Mouse (Mus musculus): Measurements from ENCODE around the gene Hjurp.

DNA sequence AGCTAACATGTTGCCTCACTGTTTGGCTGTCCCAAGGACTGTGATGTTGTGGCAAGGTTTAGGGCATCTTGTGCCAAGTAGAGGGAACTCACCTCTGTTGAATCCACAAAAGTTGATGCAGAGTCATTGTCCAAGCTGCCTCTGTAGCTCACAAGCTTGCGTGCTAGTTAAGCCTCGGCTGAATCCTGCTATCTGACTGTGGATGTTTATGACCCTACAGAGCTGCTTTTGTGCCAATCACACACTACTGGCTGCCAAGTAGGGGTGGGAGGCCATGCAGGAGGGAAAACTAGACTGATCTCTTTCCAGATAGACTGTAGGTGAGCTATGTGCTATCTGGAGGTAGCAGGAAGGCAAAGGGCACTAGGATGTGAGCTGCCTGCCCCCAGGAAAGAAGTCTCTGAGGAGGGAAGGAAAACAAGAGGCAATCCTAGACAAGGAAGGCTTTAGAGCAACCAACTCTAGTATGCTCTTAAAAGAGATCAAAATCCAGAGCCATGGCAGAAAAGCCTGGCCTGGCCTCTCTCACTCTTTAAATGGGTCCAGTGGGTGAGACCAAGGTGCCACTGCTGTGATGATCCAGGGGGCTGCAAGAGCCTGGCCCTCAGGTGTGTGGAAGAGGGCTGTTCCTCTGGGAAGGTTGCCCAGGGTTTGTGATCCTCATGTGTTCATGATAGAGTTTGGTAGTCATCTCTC is 63.5 kb downstream of the Hjurp start:
- TF ChIP-seq CTCF (conservative IDR thresholded peaks at IDR 0.05; ENCODE audit: insufficient read depth, insufficient read length, low read depth, low read length): no peak
- no peak for TF ChIP-seq POLR2A (IDR thresholded peaks at IDR 0.05; ENCODE audit: low read depth, low read length)

Measured in kidney, adult 2 months (tissue).